Mouse (Mus musculus): ENCODE data around the gene Moap1.
A peak's percentile ranks its signal among the peaks of the same experiment; 100 is the strongest.

Gene Moap1

DNA sequence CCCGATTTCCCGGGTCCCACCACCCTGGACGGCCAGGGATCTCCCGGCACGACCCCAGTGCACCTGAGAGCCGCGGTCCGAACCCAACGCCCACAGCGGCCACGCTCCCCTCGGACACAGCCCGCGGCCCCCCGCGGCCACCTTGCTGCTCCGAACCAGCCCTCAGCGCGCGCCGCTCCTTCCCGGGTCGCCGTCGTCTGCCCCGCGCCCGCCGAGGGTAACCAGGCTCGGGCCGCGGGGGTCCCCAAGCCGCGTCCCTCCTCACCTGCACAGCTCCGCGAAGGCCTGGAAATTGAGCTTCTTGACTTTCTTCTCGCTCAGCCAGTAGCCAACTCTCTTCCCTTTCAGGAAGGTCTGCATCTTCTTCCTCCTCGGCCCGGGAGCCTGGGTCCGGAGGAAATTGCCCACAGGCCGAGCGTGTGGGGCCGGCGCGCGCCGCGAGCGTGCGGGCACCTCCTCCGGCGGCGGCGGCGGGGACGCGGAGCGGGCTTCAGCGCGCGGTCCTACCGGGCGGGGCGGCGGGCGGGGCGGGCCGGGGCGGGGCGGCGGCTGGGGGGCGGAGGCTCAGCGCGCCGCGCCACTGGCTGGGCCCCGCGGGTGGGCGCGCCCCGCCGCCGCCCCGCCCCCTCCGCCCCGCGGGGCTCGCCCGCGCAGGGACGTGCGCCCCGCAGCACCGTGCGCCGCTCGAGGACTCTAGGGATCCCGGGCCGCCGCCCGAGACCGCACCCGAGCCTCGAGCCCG is 38.8 kb downstream of the Moap1 start, which contains the start of gene Itpk1:
Itpk1 (minus strand) TSS at position 474 of the 742 bp plus-strand sequence.
- peak; percentile 57 for DNase-seq

- no peak for DNase-seq
These were observed 39.5 kb downstream of the Moap1 start for GRCm38 (mm10) chr12:102703921-102704408.

DNA sequence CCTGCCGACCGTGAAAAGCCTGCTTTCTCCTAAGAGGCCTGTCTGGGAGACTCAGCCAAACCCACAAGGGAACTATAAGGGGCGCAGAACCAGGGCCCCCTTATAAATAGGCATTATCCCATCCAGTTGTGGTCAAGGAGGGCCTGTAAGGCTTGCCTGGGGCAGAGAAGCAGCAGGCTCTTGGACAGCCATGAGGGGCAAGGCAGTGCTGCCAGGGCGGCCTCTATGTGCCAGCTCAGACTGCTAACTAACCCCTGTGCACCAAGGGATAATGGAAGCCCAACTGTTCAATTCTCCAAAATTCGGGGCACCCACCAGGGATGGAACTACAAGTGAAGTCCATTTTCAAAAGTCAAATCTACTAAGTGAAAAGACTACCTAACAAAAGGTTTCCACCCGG is 40.0 kb downstream of the Moap1 start:
- no peak for DNase-seq

GRCm38 (mm10) chr12:102703111-102703412 is 40.4 kb downstream of the Moap1 start:
- DNase-seq = no peak

GRCm38 (mm10) chr12:102702356-102703110 is 40.9 kb downstream of the Moap1 start:
- DNase-seq = peak; percentile 93

DNA sequence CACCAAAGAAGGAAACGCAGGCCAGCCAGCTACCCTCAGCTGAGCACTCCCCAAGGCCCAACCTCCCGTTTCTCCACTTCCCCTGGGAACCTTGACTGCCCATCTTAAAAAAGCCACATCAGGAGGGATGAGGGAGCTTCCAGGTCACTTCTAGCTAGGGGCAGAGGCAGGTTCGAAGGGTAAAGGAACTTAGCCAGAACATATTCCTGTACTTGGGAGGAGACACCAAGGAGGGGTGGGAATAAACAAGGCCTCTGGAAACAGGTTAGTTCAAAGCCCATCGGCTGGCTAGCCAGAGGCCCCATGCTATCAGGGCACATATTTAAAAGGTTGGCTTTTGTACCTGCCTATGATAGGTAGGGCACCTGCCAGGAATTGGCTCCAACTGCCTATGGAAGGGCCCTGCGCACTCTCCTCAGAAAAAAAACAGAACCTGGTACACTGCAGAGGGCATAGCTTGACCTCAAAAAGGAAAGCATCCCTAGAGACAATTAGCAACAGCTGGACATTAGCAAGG is 41.7 kb downstream of the Moap1 start:
- DNase-seq = no peak

DNA sequence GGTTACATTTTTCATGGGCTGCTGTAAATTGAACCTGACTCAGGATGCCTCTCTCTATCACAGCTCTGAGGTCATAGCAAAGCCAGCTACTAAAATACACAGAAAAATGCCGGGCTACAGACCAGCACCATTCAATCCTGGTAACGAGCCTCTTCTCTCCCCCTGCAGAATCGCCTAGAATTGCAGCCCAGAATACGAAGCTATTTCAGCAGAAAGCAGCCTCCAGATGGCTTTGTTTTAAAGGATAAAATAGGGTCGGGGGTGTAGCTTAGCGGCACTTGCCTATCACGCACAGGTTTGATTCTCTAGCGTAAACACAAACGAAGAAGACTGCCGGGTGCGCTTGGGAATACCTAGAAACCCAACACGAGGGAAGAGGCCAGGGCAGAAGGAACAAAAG is 43.0 kb downstream of the Moap1 start:
- DNase-seq = no peak

GRCm38 (mm10) chr12:102699156-102699555 is 44.3 kb downstream of the Moap1 start:
- DNase-seq = no peak

- no peak for DNase-seq
These were observed 45.3 kb downstream of the Moap1 start for GRCm38 (mm10) chr12:102698089-102698684.

- no peak for DNase-seq
These were observed 46.1 kb downstream of the Moap1 start for GRCm38 (mm10) chr12:102697381-102697780.

GRCm38 (mm10) chr12:102696635-102697354 is 46.7 kb downstream of the Moap1 start:
- no peak for DNase-seq

GRCm38 (mm10) chr12:102695369-102696239 is 47.9 kb downstream of the Moap1 start:
- no peak for DNase-seq
